Comparison of ENCODE assay signal across 9 mouse cellular contexts in genomic region chr10:8833816-8834464, GRCm38 (mm10). TPM values are rescaled to one million over a fixed set of nuclear protein-coding genes. Genes with fewer than 3 reads are reported as not detected.
DNase-seq lines count a peak whose midpoint lies in the region; ATAC-seq and TF ChIP-seq lines count a peak whose summit lies in the region.
"Had no signal": no experiment of that assay in that cellular context is flagged by ENCODE, and none has a peak within 500 bp of the region (broad histone marks: within the 10 kb centered on the region; RNA-seq: fewer than 3 reads in every experiment).

No protein-coding gene starts in this region.

- TF ChIP-seq CTCF in brain, embryonic 14.5 days (IDR thresholded peaks at IDR 0.05; ENCODE audit: borderline replicate concordance, extremely low read depth, insufficient read depth, insufficient read length) = peak; percentile 23; the same call in 1 of the 2 replicates

- intact Hi-C loops in left cerebral cortex, postnatal 4 days (cut with DNase I) = no loop called here

- TF ChIP-seq POLR2A in brain, embryonic 14.5 days (IDR thresholded peaks at IDR 0.05; ENCODE audit: borderline replicate concordance, extremely low read depth, insufficient read depth, insufficient read length, poor library complexity, severe bottlenecking) = no peak

- DNase-seq in frontal cortex, postnatal 10 days (ENCODE audit: low spot score in 2 of 2) = no peak
- peak; percentile 17 for DNase-seq in left cerebral cortex, postnatal 4 days
- no peak for DNase-seq in left cerebral cortex, adult 8-10 months (ENCODE audit: low spot score in 2 of 2)
- DNase-seq in brain, embryonic 14.5 days (ENCODE audit: low read depth) = no peak
- no peak for DNase-seq in embryo, embryonic 10.5 days (ENCODE audit: low spot score)
- no peak for DNase-seq in frontal cortex, postnatal 14 days (ENCODE audit: low spot score in 2 of 2)

- ATAC-seq in frontal cortex, adult (ENCODE audit: low TSS enrichment) = peak; percentile 41
- ATAC-seq in megakaryocyte, adult 5-6 weeks (ENCODE audit: poor library complexity, severe bottlenecking) = peak; percentile 75

RNA-seq across cellular contexts. Expression of gene Sash1, which starts 51.9 kb away (rescaled TPM):
- total RNA-seq in left cerebral cortex, postnatal 4 days (2021) = 10 to 100 TPM; 43.6 to 49.2 TPM
- total RNA-seq in left cerebral cortex, adult 8-10 months (2022) = 10 to 100 TPM; 55.2 to 62.5 (median 57.8) TPM
- polyA plus RNA-seq in brain, embryonic 14.5 days (2012; rRNA removed) = 10.6 and 18.0 TPM in 2 replicates
- total RNA-seq in megakaryocyte, adult 5-6 weeks (2015) = 5.6 and 6.3 TPM in 2 replicates
- total RNA-seq in megakaryocyte, adult 5-6 weeks (2017) = 4.1 and 5.3 TPM in 2 replicates
- polyA plus RNA-seq: G1E had no signal

Comparison
In these comparisons a context has a peak if more than half of its experiments do, and no peak if none do; other contexts are left out.
1. RNA of gene Sash1, which starts 51.9 kb away (total RNA-seq): 55.2 to 62.5 TPM in left cerebral cortex, adult 8-10 months and 43.6 to 49.2 TPM in left cerebral cortex, postnatal 4 days; 4.1 to 6.3 TPM in megakaryocyte, adult 5-6 weeks; every median in the first group is over 4 times any median in the second.